Mouse (Mus musculus) bone marrow macrophage, adult 2 months (primary cell): ENCODE results near the gene Trim14.

Experiments
- CTCF ChIP-seq: IDR thresholded peaks from 2 replicates; pipeline ENCODE4 v1.5.1; 2012; ENCODE audit warnings: low read depth, mild to moderate bottlenecking, low read length, moderate library complexity
- POLR2A ChIP-seq: IDR thresholded peaks from 2 replicates; pipeline ENCODE4 v1.6.1; 2012; ENCODE audit warnings: mild to moderate bottlenecking, low read depth, low read length, borderline replicate concordance

GRCm38 (mm10) chr4:46452481-46452850, 83.5 kb downstream of the Trim14 start:
- TF ChIP-seq POLR2A, result no peak
- TF ChIP-seq CTCF, result no peak
